Mouse (Mus musculus): ENCODE measurements at regions not wholly inside any gene's neighbourhood (a gene's known extent, or its start where the extent isn't known, plus 50 kb on each side); places are given as distances from the start of the nearest gene placed in this dataset.

GRCm38 (mm10) chr12:26734558-26734897 is 265.5 kb downstream of the Cmpk2 start:
- no peak for TF ChIP-seq POLR2A (IDR thresholded peaks at IDR 0.05; ENCODE audit: insufficient read depth, low read depth, low read length)
- TF ChIP-seq CTCF (IDR thresholded peaks at IDR 0.05; ENCODE audit: insufficient read depth, low read depth, low read length) = no peak
